Mouse (Mus musculus) cortical plate, adult 2 months (tissue): Measurements from ENCODE around the gene Dclk1.

Experiments used
- CTCF ChIP-seq: fragments of 200-500 bp; IDR thresholded peaks from 2 replicates; pipeline ENCODE4 v1.5.1; 2011; ENCODE audit warnings: mild to moderate bottlenecking, control low read depth, low read length; ENCODE audit not compliant: insufficient read depth; ENCODE audit errors: extremely low read depth
- POLR2A ChIP-seq: fragments of 200-500 bp; IDR thresholded peaks from 2 replicates; pipeline ENCODE4 v1.6.1; 2011; ENCODE audit warnings: mild to moderate bottlenecking, low read length, control low read depth; ENCODE audit not compliant: insufficient read depth; ENCODE audit errors: extremely low read depth

DNA sequence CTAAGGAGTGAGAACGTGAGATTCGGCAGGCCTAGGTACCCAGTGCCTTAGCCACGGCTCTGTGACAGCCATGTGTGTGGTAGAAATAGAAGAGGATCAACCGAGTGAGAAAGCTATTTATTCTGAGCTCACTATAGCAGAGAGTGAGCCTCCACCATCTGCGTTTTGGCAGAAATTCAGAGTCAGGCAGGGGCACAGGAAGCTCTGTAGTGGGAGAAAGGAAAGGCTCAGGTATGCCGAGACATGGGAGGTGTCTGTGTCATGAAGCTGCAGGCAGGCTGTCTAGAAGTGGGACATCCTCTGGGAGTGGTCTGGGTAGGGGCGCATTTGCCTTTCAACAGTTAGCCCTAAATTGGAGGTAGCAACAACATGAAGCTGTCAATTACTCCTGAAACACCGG, 198.2 kb downstream of the Dclk1 start:
- TF ChIP-seq CTCF (no peak), POLR2A (no peak)
